Mouse (Mus musculus) spleen, postnatal 10 days (tissue): ENCODE data around the gene Mdm2.
"Not testable (repeated sequence)": the region's sequence is repeated elsewhere in the genome, so short reads cannot be mapped to it uniquely, and the experiment has no call there.

Source experiments
- DNase-seq, 2 experiments: peaks; one replicate each; pipeline ENCODE4 v3.0.0; 2021 to 2022; ENCODE audit warnings: low spot score in 2 of 2

The Mdm2 gene

GRCm38 (mm10) chr10:117710604-117711141 lies at the start of gene Mdm2:
Mdm2 (minus strand) TSS chr10:117710758.
- peak; percentile 99 for DNase-seq

GRCm38 (mm10) chr10:117759844-117760630 lies 49.5 kb upstream of the Mdm2 start:
- no peak for DNase-seq

GRCm38 (mm10) chr10:117758749-117759727 lies 48.5 kb upstream of the Mdm2 start:
- DNase-seq, result no peak

GRCm38 (mm10) chr10:117758344-117758743 lies 47.8 kb upstream of the Mdm2 start:
- not testable (repeated sequence) for DNase-seq

GRCm38 (mm10) chr10:117757796-117758342 lies 47.3 kb upstream of the Mdm2 start:
- no peak for DNase-seq

- no peak for DNase-seq
Observed at GRCm38 (mm10) chr10:117757259-117757658, 46.7 kb upstream of the Mdm2 start.

GRCm38 (mm10) chr10:117756784-117757183 lies 46.2 kb upstream of the Mdm2 start:
- DNase-seq, result no peak

GRCm38 (mm10) chr10:117755799-117756467 lies 45.4 kb upstream of the Mdm2 start:
- DNase-seq, result no peak

GRCm38 (mm10) chr10:117755086-117755798 lies 44.7 kb upstream of the Mdm2 start:
- peak; percentile 22 to 55 for DNase-seq

GRCm38 (mm10) chr10:117754609-117754940 lies 44.0 kb upstream of the Mdm2 start:
- no peak for DNase-seq

- no peak for DNase-seq
Observed at GRCm38 (mm10) chr10:117753711-117754608, 43.4 kb upstream of the Mdm2 start.

- DNase-seq, result no peak
Observed at GRCm38 (mm10) chr10:117752851-117753647, 42.5 kb upstream of the Mdm2 start.

- no peak for DNase-seq
Observed at GRCm38 (mm10) chr10:117752304-117752821, 41.8 kb upstream of the Mdm2 start.

- no peak for DNase-seq
Observed at GRCm38 (mm10) chr10:117751744-117752143, 41.2 kb upstream of the Mdm2 start.

GRCm38 (mm10) chr10:117751282-117751610 lies 40.7 kb upstream of the Mdm2 start:
- DNase-seq, result no peak

- DNase-seq, result no peak
Observed at GRCm38 (mm10) chr10:117750529-117751281, 40.1 kb upstream of the Mdm2 start.

GRCm38 (mm10) chr10:117749787-117750343 lies 39.3 kb upstream of the Mdm2 start:
- no peak for DNase-seq
